Mouse (Mus musculus) cerebellum, adult 2 months (tissue): ENCODE measurements around the gene Hectd4. TPM values are rescaled to one million over a fixed set of nuclear protein-coding genes. Genes with fewer than 3 reads are reported as not detected.

Source experiments
- DNase-seq, 2 experiments: peaks; one replicate each; pipeline ENCODE4 v3.0.0; 2021
- H3K27ac ChIP-seq: fragments of 200-500 bp; 2 replicates; pipeline ENCODE4 v1.5.1; 2012; ENCODE audit warnings: low read length, control low read depth, inconsistent platforms; ENCODE audit not compliant: insufficient read depth
- H3K27me3 ChIP-seq: fragments of 200-500 bp; 2 replicates; pipeline ENCODE4 v1.6.1; 2012; ENCODE audit warnings: inconsistent platforms, mild to moderate bottlenecking, low read length, moderate library complexity; ENCODE audit not compliant: control insufficient read depth, insufficient read depth
- H3K4me1 ChIP-seq: fragments of 200-500 bp; 2 replicates; pipeline ENCODE4 v1.6.1; 2011; ENCODE audit warnings: low read length; ENCODE audit not compliant: control insufficient read depth, insufficient read depth
- H3K4me3 ChIP-seq: fragments of 200-500 bp; replicated peaks from 2 replicates; pipeline ENCODE3; 2011; ENCODE audit warnings: mild to moderate bottlenecking, low read depth, low read length, control low read depth; ENCODE audit not compliant: insufficient read depth
- CTCF ChIP-seq: fragments of 200-500 bp; IDR thresholded peaks from 2 replicates; pipeline ENCODE4 v1.5.1; 2011; ENCODE audit warnings: low read depth, mild to moderate bottlenecking, control low read depth, low read length, moderate library complexity, borderline replicate concordance; ENCODE audit not compliant: insufficient read depth
- POLR2A ChIP-seq: fragments of 200-500 bp; IDR thresholded peaks from 2 replicates; pipeline ENCODE4 v1.6.1; 2011; ENCODE audit warnings: low read length, control low read depth, borderline replicate concordance; ENCODE audit not compliant: insufficient read depth
- WGBS: fragments of 180-500 bp; shearing (Covaris S2); methylation state at CpG from one replicate; pipeline ENCODE4 v1.1.7; 2018; 5-methylcytosine and 5-hydroxymethylcytosine counted together
- polyA plus RNA-seq: library from polyadenylated mRNA; depleted of rRNA; stranded (reverse); fragments of >200 nt; gene quantifications from 2 replicates; pipeline ENCODE4 v1.2.3, GENCODE M21; 2012

Gene Hectd4
- polyA plus RNA-seq, 1 experiment, result 81.2 TPM

DNA sequence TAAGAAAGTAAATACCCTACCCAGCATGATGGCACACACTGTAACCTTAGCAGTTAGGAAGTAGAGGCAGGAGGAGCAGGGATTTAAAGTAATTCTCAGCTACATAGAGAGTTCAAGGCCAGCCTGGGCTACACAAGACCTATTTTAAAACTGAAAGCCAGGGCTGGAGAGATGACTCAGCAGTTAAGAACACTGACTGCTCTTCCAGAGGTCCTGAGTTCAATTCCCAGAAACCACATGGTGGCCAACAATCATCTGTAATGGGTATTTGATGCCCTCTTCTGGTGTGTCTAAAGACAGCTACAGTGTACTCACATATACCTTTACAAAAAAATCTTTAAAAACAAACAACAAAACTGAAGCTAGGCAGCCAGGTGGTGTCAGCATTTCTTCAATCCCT, 169.7 kb downstream of the Hectd4 start:
- no peak overlapping the region for H3K4me3 ChIP-seq
- H3K27ac ChIP-seq, result no peak overlapping the region
- no peaks in the 10 kb centered on the region for H3K4me1 ChIP-seq
- no peak for DNase-seq
- TF ChIP-seq CTCF, result no peak
- TF ChIP-seq POLR2A, result no peak
- H3K27me3 ChIP-seq, result no peaks in the 10 kb centered on the region

DNA sequence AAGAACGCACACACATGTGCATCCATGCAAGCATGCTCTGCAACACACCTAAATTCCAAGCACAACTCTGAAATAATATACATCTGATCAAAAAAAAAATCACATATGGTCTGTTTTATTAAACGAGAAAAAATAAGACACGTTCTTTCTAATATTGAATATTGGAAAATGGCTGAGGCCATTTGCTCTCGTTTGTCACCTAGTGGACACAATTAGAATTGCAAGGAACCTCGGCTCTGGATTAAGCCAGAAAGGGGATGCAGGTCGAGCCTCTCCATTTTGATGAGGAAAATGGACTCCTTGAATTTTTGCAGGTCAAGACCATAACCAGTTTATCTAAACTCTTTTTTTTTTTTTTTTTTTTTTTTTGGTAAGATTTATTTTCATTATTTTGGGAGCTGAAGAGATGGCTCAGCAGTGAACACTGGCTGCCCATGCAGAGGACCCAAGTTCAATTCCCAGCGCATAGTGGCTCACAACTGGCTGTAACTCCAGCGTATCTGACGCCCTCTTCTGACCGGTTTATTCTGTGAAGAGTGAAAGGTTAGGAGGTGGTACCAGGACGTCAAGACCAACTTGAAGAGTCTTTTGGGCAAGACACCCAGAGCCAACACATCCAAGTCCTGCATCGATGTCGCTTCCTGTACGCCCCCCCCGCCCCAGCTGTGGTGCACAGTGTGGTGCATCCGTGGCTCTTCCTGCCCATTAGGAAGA, 172.8 kb downstream of the Hectd4 start:
- no peak for TF ChIP-seq POLR2A
- TF ChIP-seq CTCF, result peak; percentile 50; the same call in 1 of the 2 replicates
- 50% methylated on average over 16 of the region's 16 CpGs for WGBS
- DNase-seq, result peak; percentile 51 to 60

DNA sequence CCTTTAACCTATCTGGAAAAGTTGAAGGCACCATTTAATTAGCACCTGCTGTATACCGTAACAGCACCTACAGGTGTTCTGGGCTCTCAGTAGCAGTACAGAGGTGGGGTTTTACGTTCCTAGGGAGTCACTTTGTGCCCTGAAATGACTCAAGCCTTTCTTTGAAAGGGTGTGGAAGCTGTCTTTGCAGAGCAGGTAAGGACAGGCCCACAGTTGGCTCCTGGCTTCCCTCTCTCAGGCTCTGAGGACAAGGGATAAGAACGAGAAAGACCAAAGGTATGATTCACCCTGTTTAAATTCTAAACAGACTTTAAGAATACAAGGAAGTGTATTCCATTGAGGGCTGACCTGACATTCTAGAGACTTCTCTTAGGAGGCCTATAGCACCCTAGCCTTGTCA, 173.4 kb downstream of the Hectd4 start:
- H3K27ac ChIP-seq, result no peak overlapping the region
- TF ChIP-seq CTCF, result no peak
- no peak for TF ChIP-seq POLR2A
- 77% methylated on average over 3 of the region's 3 CpGs for WGBS

More for the DNA sequence above, 172.8 kb downstream of the Hectd4 start:
- H3K27ac ChIP-seq, result no peak overlapping the region
- no peaks in the 10 kb centered on the region for H3K27me3 ChIP-seq
- H3K4me1 ChIP-seq, result no peaks in the 10 kb centered on the region
- no peak overlapping the region for H3K4me3 ChIP-seq

DNA sequence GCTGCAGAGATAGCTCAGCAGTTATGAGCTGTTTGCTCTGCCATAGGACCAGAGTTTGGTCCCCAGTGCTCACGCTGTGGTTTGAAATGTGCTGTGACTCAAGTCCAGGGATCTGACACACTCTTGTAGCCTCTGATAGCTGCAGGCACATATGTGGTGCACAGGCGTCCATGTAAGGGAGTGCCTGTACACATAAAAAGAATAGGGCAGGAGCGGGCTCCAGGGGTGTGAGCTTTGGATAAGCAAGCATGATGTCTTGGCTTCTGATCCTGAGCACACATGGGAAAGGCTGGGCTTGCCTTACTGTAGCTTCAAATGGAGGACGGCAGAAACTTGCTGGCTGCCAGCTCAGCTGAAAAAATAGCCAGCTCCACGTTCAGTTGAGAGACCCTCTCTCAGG, 175.6 kb downstream of the Hectd4 start:
- Histone ChIP-seq H3K27me3 (no peaks in the 10 kb centered on the region), H3K4me3 (no peak overlapping the region), H3K4me1 (no peaks in the 10 kb centered on the region; the same call in 1 of the 2 replicates), H3K27ac (no peak overlapping the region)
- DNase-seq, result no peak
- WGBS, result 80% methylated on average over 5 of the region's 5 CpGs
- TF ChIP-seq CTCF (no peak), POLR2A (no peak)

More for the DNA sequence above, 173.4 kb downstream of the Hectd4 start:
- DNase-seq, result no peak
- Histone ChIP-seq H3K27me3 (no peaks in the 10 kb centered on the region), H3K4me1 (no peaks in the 10 kb centered on the region), H3K4me3 (no peak overlapping the region)

DNA sequence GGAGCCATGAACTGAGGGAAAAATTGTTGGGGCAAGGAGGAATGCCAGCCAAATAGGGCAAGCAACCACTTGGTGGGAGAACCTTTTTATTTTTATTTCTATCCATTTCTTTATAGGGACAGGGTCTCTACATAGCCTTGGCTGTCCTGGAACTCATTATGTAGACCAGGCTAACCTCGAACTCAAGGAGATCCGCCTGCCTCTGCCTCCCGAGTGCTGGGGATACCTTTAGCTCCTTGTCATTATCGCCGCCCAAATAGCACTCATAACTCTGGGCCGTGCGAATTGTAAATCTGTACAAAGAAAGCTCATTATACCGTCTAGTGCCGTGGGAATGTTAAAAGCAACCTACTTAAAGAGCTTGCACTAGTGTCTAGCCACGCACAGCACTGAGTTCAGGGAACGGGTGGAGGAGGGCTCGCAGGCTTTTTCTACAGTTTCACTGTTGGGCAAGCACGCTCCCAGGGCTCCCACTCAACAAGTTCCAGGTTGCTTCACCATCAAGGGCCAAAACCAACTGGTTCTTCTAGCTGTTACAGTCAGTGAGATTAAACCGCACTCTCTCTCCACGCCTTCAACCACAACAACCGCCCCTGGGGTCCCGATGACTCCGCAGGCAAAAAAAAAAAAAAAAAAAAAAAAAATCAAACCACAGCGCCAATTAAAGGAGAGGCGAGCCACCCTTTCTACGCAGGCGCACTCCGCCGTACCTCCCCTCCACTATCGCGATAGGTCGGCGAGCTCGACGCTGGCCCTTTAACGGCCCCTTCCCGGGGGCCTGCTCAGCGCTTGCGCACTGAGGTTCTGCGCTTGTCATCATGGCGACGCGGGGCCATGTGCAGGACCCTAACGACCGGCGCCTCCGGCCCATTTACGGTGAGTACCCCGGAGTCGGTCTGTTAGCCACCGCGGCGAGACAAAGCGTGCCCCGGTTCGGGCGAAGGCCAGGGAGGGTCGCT, 177.4 kb downstream of the Hectd4 start, which contains the start of gene Naa25:
Gene Naa25 (plus strand): TSS at position 750 of the 959 bp plus-strand sequence.
- peak within 1 kb of the TSS; percentile 60 for H3K4me3 ChIP-seq
- DNase-seq, result peak; percentile 94
- H3K27me3 ChIP-seq, result no peaks in the 10 kb centered on the region
- TF ChIP-seq POLR2A (peak; percentile 83; the same call in 1 of the 2 replicates), CTCF (no peak)
- 8% methylated on average over 53 of the region's 53 CpGs for WGBS
- no peaks in the 10 kb centered on the region; the same call in 1 of the 2 replicates for H3K4me1 ChIP-seq
- H3K27ac ChIP-seq, result 0 out of 2 replicates have a peak within 1 kb of the TSS, but pooled peaks have one; percentile 6

DNA sequence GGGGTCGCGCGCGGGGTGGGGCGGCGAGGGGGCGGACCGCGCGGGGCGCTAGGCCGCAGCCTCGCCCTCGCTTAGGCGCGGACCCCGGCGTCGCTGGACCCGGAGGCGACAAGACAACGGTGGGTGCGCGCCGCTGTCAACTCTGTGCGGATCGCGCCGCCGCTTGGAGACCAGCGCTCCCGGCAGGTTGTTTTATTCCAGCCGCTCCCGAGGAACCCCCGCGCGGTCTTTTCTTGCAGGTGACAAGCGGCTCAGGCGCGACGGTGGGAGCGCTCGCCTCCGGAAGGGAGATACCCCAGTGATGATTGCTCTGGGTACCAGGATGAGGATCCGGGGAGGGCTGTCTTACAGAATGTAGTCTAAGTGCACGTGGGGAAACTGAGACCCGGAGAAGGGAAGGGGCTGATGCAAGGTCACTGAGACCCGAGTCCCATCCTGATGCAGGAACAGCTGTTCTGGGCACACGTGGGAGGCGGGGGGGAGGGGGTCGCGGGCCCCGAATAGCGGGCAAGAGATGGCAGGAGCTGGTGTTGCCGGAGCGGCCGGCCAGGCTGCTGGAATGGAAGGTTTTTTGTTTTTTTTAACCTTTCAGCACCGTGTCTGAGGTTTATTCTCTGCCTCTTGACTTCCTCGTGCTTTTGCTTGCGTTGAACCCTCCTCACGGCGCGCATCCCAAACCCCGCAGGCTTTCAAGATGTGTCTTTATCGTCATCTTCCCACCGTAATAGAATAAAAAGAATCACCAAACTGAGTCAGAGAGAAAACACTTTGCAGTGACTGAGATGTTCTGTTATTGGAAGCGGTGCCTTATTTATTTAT, 178.3 kb downstream of the Hectd4 start:
- no peaks in the 10 kb centered on the region; the same call in 1 of the 2 replicates for H3K4me1 ChIP-seq
- H3K27me3 ChIP-seq, result no peaks in the 10 kb centered on the region
- peak overlapping the region; percentile 60 for H3K4me3 ChIP-seq
- under 1% methylated on average over 66 of the region's 67 CpGs for WGBS
- H3K27ac ChIP-seq, result no peak overlapping the region
- TF ChIP-seq POLR2A (no peak), CTCF (no peak)
- DNase-seq, result no peak

DNA sequence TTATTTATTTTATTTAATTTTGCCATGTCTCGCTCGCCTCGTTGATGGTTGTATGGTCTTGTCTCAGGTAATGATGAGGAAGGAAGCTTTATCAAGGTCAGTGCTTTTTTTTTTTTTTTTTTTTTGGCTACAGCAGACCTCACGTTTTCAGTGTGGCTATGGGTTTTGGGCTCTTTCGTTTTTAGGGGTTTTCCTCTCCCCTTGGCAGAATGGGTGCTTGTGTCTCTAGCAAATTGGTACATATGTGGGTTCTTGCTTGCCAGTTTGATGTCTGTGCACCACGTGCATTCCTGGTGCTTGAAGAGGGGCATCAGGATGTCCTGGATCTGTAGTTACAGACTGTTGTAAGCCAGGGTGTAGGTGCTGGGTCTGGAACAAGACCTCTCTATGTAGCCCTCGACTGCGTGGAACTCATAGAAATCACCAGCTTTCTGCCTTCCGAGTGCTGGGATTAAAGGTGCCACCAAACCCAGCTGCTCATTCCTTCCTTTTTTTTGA, 179.0 kb downstream of the Hectd4 start:
- no peak for DNase-seq
- no peaks in the 10 kb centered on the region for H3K27me3 ChIP-seq
- H3K4me1 ChIP-seq, result no peaks in the 10 kb centered on the region; the same call in none of the 2 replicates
- 37% methylated on average over 9 of the region's 9 CpGs for WGBS
- no peak for TF ChIP-seq POLR2A
- TF ChIP-seq CTCF, result no peak
- H3K27ac ChIP-seq, result no peak overlapping the region
- peak overlapping the region; percentile 60 for H3K4me3 ChIP-seq
